Mouse (Mus musculus) erythroblast, embryonic 14.5 days (primary cell): ENCODE measurements around the gene Tnfrsf1b. TPM values are rescaled to one million over a fixed set of nuclear protein-coding genes. Genes with fewer than 3 reads are reported as not detected.
"Not testable (repeated sequence)": the region's sequence is repeated elsewhere in the genome, so short reads cannot be mapped to it uniquely, and the experiment has no call there.

Experiments used
- H3K27me3 ChIP-seq: 2 replicates; pipeline ENCODE4 v1.6.1; 2012; ENCODE audit warnings: inconsistent platforms; ENCODE audit not compliant: control insufficient read depth
- H3K36me3 ChIP-seq: 2 replicates; pipeline ENCODE4 v1.6.1; 2012; ENCODE audit warnings: mild to moderate bottlenecking, inconsistent platforms; ENCODE audit not compliant: control insufficient read depth
- H3K4me1 ChIP-seq: 2 replicates; pipeline ENCODE4 v1.6.1; 2012; ENCODE audit warnings: inconsistent platforms; ENCODE audit not compliant: control insufficient read depth
- H3K4me3 ChIP-seq: replicated peaks from 2 replicates; pipeline ENCODE3; 2012; ENCODE audit warnings: moderate library complexity, mild to moderate bottlenecking, inconsistent platforms
- H3K9me3 ChIP-seq: 2 replicates; pipeline ENCODE4 v1.6.1; 2012; ENCODE audit warnings: low read length, inconsistent platforms, mixed read lengths; ENCODE audit not compliant: control insufficient read depth
- GATA1 ChIP-seq: IDR thresholded peaks from 2 replicates; pipeline ENCODE4 v1.6.1; 2012; ENCODE audit warnings: low read length, inconsistent platforms, mixed read lengths
- TAL1 ChIP-seq: IDR thresholded peaks from 3 replicates; pipeline ENCODE4 v1.6.1; 2012; ENCODE audit warnings: low read length, inconsistent platforms, mixed read lengths
- polyA plus RNA-seq: library from polyadenylated mRNA; stranded (reverse); fragments of >175 nt; gene quantifications from 2 replicates; pipeline ENCODE4 v1.2.3, GENCODE M21; 2012

Gene Tnfrsf1b
- polyA plus RNA-seq, 1 experiment, result 0.52 TPM

- Histone ChIP-seq H3K9me3 (no peaks in the 10 kb centered on the region), H3K4me3 (no peak overlapping the region), H3K27me3 (no peaks in the 10 kb centered on the region), H3K36me3 (peaks cover 70% of the 10 kb centered on the region), H3K4me1 (peaks cover 14% of the 10 kb centered on the region)
- TF ChIP-seq TAL1 (no peak), GATA1 (no peak)
Observed at GRCm38 (mm10) chr4:145187619-145188018, 59.1 kb downstream of the Tnfrsf1b start.

GRCm38 (mm10) chr4:145178918-145179549 lies 67.6 kb downstream of the Tnfrsf1b start:
- TF ChIP-seq GATA1, result no peak
- no peak for TF ChIP-seq TAL1
- no peaks in the 10 kb centered on the region for H3K27me3 ChIP-seq
- H3K36me3 ChIP-seq, result peaks cover 78% of the 10 kb centered on the region

DNA sequence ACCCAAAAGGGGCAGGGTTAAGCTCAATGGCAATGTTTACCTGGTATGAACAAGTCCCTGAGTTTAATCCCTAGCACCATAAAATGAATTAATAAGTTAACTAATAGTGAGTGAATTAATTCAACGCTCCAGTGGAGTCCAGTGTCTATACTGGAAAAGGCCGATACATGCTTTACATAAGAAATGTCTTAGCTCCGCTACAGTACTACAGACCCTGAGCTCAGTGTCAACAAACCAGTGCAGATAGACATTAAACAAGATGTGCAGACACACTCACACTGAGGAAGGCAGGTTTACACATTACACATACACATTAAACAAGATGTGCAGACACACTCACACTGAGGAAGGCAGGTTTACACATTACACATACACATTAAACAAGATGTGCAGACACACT lies 81.1 kb downstream of the Tnfrsf1b start:
- H3K4me1 ChIP-seq, H3K27me3 ChIP-seq, H3K9me3 ChIP-seq, H3K4me3 ChIP-seq: not testable (repeated sequence)
- H3K36me3 ChIP-seq, result peaks cover 94% of the 10 kb centered on the region

More at GRCm38 (mm10) chr4:145178918-145179549, 67.6 kb downstream of the Tnfrsf1b start:
- Histone ChIP-seq H3K9me3 (no peaks in the 10 kb centered on the region), H3K4me3 (no peak overlapping the region), H3K4me1 (peaks cover 2% of the 10 kb centered on the region)

- H3K4me3 ChIP-seq, result no peak overlapping the region
- H3K4me1 ChIP-seq, result no peaks in the 10 kb centered on the region
- TF ChIP-seq TAL1, result no peak
- no peak for TF ChIP-seq GATA1
- no peaks in the 10 kb centered on the region for H3K9me3 ChIP-seq
- H3K27me3 ChIP-seq, result no peaks in the 10 kb centered on the region
- H3K36me3 ChIP-seq, result peaks cover 93% of the 10 kb centered on the region
Observed at GRCm38 (mm10) chr4:145164111-145164510, 82.6 kb downstream of the Tnfrsf1b start.

Other genes starting within 250 kb of the Tnfrsf1b start
- 0.69 and 1.4 TPM in 2 replicates for gene Vps13d, start 51.9 kb downstream of the Tnfrsf1b start, polyA plus RNA-seq
- gene Tnfrsf8, start 68.3 kb upstream of the Tnfrsf1b start, polyA plus RNA-seq, result not detected in 2 replicates